Mouse (Mus musculus): Measurements from ENCODE around the gene Pdzph1.

DNA sequence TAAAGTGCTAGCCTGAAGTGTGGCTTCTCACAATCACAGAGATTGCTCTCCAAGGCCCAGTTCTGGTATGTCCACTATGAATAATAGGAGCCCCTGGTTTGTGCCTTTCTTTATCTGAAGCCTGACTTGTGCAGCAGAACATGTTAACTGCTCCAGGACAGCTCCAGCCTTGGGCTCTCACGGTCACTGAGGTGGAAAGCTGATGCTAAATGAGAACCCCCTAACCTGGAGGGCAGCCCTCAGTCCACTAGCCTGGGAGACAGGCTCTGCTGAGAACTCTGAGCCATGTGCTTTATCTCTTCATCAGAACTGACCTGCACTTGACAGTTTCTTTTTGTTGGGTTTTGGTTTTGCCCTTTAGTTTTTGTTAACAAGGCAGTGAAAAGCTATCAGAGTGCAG is 106.8 kb downstream of the Pdzph1 start:
- TF ChIP-seq CTCF (IDR thresholded peaks at IDR 0.05; ENCODE audit: low read depth, low read length): no peak
- no peak for TF ChIP-seq POLR2A (IDR thresholded peaks at IDR 0.05; ENCODE audit: borderline replicate concordance, low read depth, low read length)
